Mouse (Mus musculus) spleen, adult 2 months (tissue): ENCODE measurements around the gene Sod1.

ENCODE experiments used
- CTCF ChIP-seq: fragments of 200-500 bp; IDR thresholded peaks from 2 replicates; pipeline ENCODE4 v1.5.1; 2011; ENCODE audit warnings: mild to moderate bottlenecking, inconsistent platforms; ENCODE audit not compliant: insufficient read depth, insufficient read length, insufficient replicate concordance; ENCODE audit errors: extremely low read depth
- POLR2A ChIP-seq: fragments of 200-500 bp; IDR thresholded peaks from 2 replicates; pipeline ENCODE4 v1.6.1; 2011; ENCODE audit warnings: low read depth, low read length, inconsistent platforms

DNA sequence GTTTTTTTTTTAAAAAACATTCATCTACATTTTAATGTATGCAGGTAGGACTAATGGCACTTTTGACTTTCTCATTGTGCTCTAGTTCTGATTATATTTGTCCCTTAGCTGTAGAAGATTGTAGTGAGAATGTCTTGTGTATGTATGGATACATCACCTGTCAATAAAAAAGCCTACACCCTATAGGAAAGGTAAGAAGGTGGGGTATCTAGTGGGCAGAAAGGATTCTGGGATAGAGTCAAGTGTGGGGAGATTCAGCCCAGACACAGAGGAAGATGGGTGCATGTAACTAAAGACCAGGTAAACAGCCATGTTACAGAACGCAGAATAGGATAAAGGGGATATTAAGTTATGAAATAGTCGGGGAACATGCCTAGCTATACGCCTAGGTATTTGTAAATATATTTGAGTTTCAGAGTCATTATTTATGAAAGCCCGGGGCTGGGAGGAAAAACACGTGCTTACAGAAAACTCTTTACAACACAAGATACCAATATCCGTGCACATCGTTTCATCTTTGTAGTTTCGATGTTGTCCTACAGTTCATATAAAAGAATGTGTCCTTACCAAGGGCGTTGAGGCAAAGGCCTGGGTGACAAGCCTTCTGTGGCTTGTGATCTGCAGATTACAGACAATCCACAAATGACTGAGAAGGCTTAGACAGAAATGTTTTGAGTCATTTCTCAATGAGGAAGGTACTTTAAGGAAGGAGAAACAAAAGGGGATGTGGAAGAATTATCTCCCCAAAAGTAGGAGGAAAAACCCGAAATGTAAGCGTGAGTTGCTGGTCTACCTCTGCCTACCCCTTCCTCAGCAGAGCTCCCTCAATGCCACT lies 5.6 kb upstream of the Sod1 start:
- TF ChIP-seq CTCF (no peak), POLR2A (no peak)
